ENCODE assay signal across 12 mouse cellular contexts in the genomic region with DNA sequence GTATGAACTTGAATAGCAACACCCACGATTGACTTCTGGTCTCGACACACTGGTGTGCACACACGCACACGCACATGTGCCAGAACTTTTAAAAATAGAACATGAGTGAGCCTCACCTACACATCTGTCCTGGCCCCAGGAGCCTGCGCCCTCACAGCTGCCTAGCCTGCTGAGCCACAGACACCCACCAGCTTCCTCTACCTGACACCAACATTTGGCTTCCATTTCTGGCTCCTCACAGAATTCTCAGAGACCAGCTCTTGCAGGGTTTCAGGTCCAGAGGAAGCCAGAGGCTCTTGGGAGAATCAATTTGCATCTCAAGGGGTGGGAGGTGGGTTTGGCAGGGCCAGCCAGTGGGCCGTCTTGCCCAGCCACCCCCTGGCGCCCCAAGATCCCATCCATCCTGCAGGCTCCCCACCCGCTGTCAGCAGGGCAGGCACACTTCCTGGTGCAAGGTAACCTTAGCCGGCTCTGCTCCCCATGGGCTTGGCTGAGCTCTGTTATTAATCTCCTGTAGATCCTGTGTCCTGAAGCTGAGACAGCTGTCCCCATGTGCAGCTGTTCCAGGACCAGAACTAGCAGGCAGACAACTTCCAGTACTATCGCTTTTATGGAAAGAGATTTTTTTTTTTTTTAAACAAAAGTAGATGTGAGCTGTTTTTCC. TPM values are rescaled to one million over a fixed set of nuclear protein-coding genes. Genes with fewer than 3 reads are reported as not detected.
DNase-seq lines count a peak whose midpoint lies in the region; ATAC-seq lines count a peak whose summit lies in the region.
"Had no signal": no experiment of that assay in that cellular context is flagged by ENCODE, and none has a peak within 500 bp of the region (broad histone marks: within the 10 kb centered on the region; RNA-seq: fewer than 3 reads in every experiment).

No protein-coding gene starts in this region.

- peaks cover 20% of the 10 kb centered on the region for H3K4me1 ChIP-seq in kidney, embryonic 16.5 days (ENCODE audit: insufficient read depth, low read length)
- peaks cover 50% of the 10 kb centered on the region for H3K4me1 ChIP-seq in embryonic facial prominence, embryonic 13.5 days
- peaks cover 41% of the 10 kb centered on the region for H3K4me1 ChIP-seq in limb, embryonic 13.5 days

- no peaks in the 10 kb centered on the region for H3K36me3 ChIP-seq in kidney, embryonic 16.5 days (ENCODE audit: insufficient read depth, low read length)
- peaks cover 14% of the 10 kb centered on the region; the same call in 1 of the 2 replicates for H3K36me3 ChIP-seq in embryonic facial prominence, embryonic 13.5 days
- peaks cover 5% of the 10 kb centered on the region for H3K36me3 ChIP-seq in limb, embryonic 13.5 days
- H3K36me3 ChIP-seq: hindbrain, embryonic 15.5 days had no signal

- peak overlapping the region; percentile 25; the same call in 1 of the 2 replicates for H3K4me2 ChIP-seq in kidney, embryonic 16.5 days (replicated peaks; ENCODE audit: low read depth, low read length)
- H3K4me2 ChIP-seq in embryonic facial prominence, embryonic 13.5 days: peak overlapping the region; percentile 39
- H3K4me2 ChIP-seq in limb, embryonic 13.5 days (replicated peaks): peak overlapping the region; percentile 43
- H3K4me2 ChIP-seq: hindbrain, embryonic 15.5 days had no signal

- H3K9ac ChIP-seq in kidney, embryonic 16.5 days (replicated peaks; ENCODE audit: low read length): no peak overlapping the region
- no peak overlapping the region for H3K9ac ChIP-seq in embryonic facial prominence, embryonic 13.5 days
- H3K9ac ChIP-seq in limb, embryonic 13.5 days: 0 out of 2 replicates have a peak overlapping the region, but pooled peaks have one; percentile 45
- H3K9ac ChIP-seq: hindbrain, embryonic 15.5 days had no signal

- peak overlapping the region; percentile 54 for H3K27ac ChIP-seq in kidney, embryonic 16.5 days (ENCODE audit: low read length)
- peak overlapping the region; percentile 91 for H3K27ac ChIP-seq in embryonic facial prominence, embryonic 13.5 days
- peak overlapping the region; percentile 84 for H3K27ac ChIP-seq in limb, embryonic 13.5 days
- H3K27ac ChIP-seq: hindbrain, embryonic 15.5 days had no signal

- no peak for DNase-seq in kidney, postnatal 25 days
- DNase-seq in thymus, postnatal 10 days (ENCODE audit: low spot score in 2 of 2): peak; percentile 49 to 55
- DNase-seq in urinary bladder, postnatal 25 days (ENCODE audit: low spot score): no peak
- no peak for DNase-seq in retina, embryonic 14.5 days (ENCODE audit: low spot score)
- DNase-seq: adrenal gland, postnatal 10 days; cerebellum, postnatal 14 days had no signal

- 39% methylated on average over 10 of the region's 10 CpGs for WGBS in kidney, embryonic 16.5 days
- WGBS in embryonic facial prominence, embryonic 13.5 days: 34% methylated on average over 10 of the region's 10 CpGs
- 33% methylated on average over 10 of the region's 10 CpGs for WGBS in limb, embryonic 13.5 days

- H3K9me3 ChIP-seq in kidney, embryonic 16.5 days (ENCODE audit: low read length): no peaks in the 10 kb centered on the region
- H3K9me3 ChIP-seq in embryonic facial prominence, embryonic 13.5 days: no peaks in the 10 kb centered on the region
- H3K9me3 ChIP-seq in limb, embryonic 13.5 days: no peaks in the 10 kb centered on the region
- H3K9me3 ChIP-seq: hindbrain, embryonic 15.5 days had no signal

- ATAC-seq in kidney, embryonic 16.5 days (ENCODE audit: low FRiP score, low TSS enrichment): peak; percentile 83
- peak; percentile 39; the same call in 1 of the 2 replicates for ATAC-seq in embryonic facial prominence, embryonic 13.5 days (ENCODE audit: insufficient number of reproducible peaks, insufficient read depth, low FRiP score, low TSS enrichment, low read depth)
- ATAC-seq in limb, embryonic 13.5 days (ENCODE audit: low FRiP score, low read depth): peak; percentile 84
- no peak for ATAC-seq in inflammation-experienced regulatory T-cells, adult 6 months
- ATAC-seq: midbrain, embryonic 16.5 days had no signal

- no peaks in the 10 kb centered on the region for H3K27me3 ChIP-seq in kidney, embryonic 16.5 days (ENCODE audit: insufficient read depth, low read length)
- H3K27me3 ChIP-seq in embryonic facial prominence, embryonic 13.5 days: no peaks in the 10 kb centered on the region
- H3K27me3 ChIP-seq in limb, embryonic 13.5 days: no peaks in the 10 kb centered on the region
- H3K27me3 ChIP-seq: hindbrain, embryonic 15.5 days had no signal

- no peak overlapping the region for H3K4me3 ChIP-seq in kidney, embryonic 16.5 days (ENCODE audit: low read length)
- H3K4me3 ChIP-seq in embryonic facial prominence, embryonic 13.5 days: no peak overlapping the region
- H3K4me3 ChIP-seq in limb, embryonic 13.5 days: no peak overlapping the region
- H3K4me3 ChIP-seq: hindbrain, embryonic 15.5 days had no signal

RNA-seq across cellular contexts. Expression of a gene that starts 13.4 kb away (rescaled TPM):
- 48.1 and 51.5 TPM in 2 replicates for polyA plus RNA-seq in kidney, embryonic 16.5 days (2015; fragmentation: Nextera tagmentation; extraction: Ambion mirVana)
- polyA plus RNA-seq in embryonic facial prominence, embryonic 13.5 days (2015; fragmentation: Nextera tagmentation; extraction: Ambion mirVana): 273 and 319 TPM in 2 replicates
- polyA plus RNA-seq in limb, embryonic 13.5 days (2015; fragmentation: Nextera tagmentation; extraction: Ambion mirVana): 136 and 141 TPM in 2 replicates
- not detected for polyA plus RNA-seq in inflammation-experienced regulatory T-cells, adult 6 months (2017; shearing (Covaris generic))

RNA-seq across cellular contexts. Expression of a gene that starts 38.4 kb away (rescaled TPM):
- 87.8 and 88.1 TPM in 2 replicates for polyA plus RNA-seq in kidney, embryonic 16.5 days (2015; fragmentation: Nextera tagmentation; extraction: Ambion mirVana)
- 67.4 and 70.2 TPM in 2 replicates for polyA plus RNA-seq in embryonic facial prominence, embryonic 13.5 days (2015; fragmentation: Nextera tagmentation; extraction: Ambion mirVana)
- polyA plus RNA-seq in limb, embryonic 13.5 days (2015; fragmentation: Nextera tagmentation; extraction: Ambion mirVana): 60.4 and 65.8 TPM in 2 replicates
- 10 to 100 TPM in 2 of 3 experiments, 1 to 10 TPM in 1; 8.0 to 13.1 (median 11.1) TPM for polyA plus RNA-seq in inflammation-experienced regulatory T-cells, adult 6 months (2017; shearing (Covaris generic))

Comparison
In these comparisons a context has a peak if more than half of its experiments do, and no peak if none do; other contexts are left out.
1. DNase-seq: peak in thymus, postnatal 10 days (2 of 2); none in kidney, postnatal 25 days (0 of 2), urinary bladder, postnatal 25 days (single experiment) and retina, embryonic 14.5 days (single experiment).
2. RNA of a gene that starts 13.4 kb away (polyA plus RNA-seq): 273 to 319 TPM in embryonic facial prominence, embryonic 13.5 days, 136 to 141 TPM in limb, embryonic 13.5 days and 48.1 to 51.5 TPM in kidney, embryonic 16.5 days; not detected in inflammation-experienced regulatory T-cells, adult 6 months; every median in the first group is over 10 times any median in the second.
3. Peak in every context shown above with its lines, with median percentiles within 50 percentile points of each other: H3K27ac ChIP-seq and H3K4me2 ChIP-seq.